Mouse (Mus musculus): Measurements from ENCODE around the gene 4930432K21Rik.

4930432K21Rik gene

GRCm38 (mm10) chr8:84149181-84149580 is 1.4 kb downstream of the 4930432K21Rik start:
- DNase-seq = no peak

- DNase-seq = no peak
Observed at GRCm38 (mm10) chr8:84157620-84158019, 9.8 kb downstream of the 4930432K21Rik start.

GRCm38 (mm10) chr8:84167696-84168095 is 19.9 kb downstream of the 4930432K21Rik start:
- no peak for DNase-seq

GRCm38 (mm10) chr8:84170096-84170495 is 22.3 kb downstream of the 4930432K21Rik start:
- DNase-seq = no peak

GRCm38 (mm10) chr8:84173861-84174260 is 26.0 kb downstream of the 4930432K21Rik start:
- peak; percentile 17 for DNase-seq

- no peak for DNase-seq
Observed at GRCm38 (mm10) chr8:84176560-84176959, 28.7 kb downstream of the 4930432K21Rik start.

- no peak for DNase-seq
Observed at GRCm38 (mm10) chr8:84177405-84177804, 29.6 kb downstream of the 4930432K21Rik start.

- DNase-seq = no peak
Observed at GRCm38 (mm10) chr8:84178592-84178991, 30.8 kb downstream of the 4930432K21Rik start.

- no peak for DNase-seq
Observed at GRCm38 (mm10) chr8:84179946-84180345, 32.1 kb downstream of the 4930432K21Rik start.

- DNase-seq = peak; percentile 51
Observed at GRCm38 (mm10) chr8:84180530-84181190, 32.8 kb downstream of the 4930432K21Rik start.

GRCm38 (mm10) chr8:84182833-84183232 is 35.0 kb downstream of the 4930432K21Rik start:
- DNase-seq = no peak

GRCm38 (mm10) chr8:84183261-84184084 is 35.6 kb downstream of the 4930432K21Rik start:
- DNase-seq = no peak

- no peak for DNase-seq
Observed at GRCm38 (mm10) chr8:84184085-84185043, 36.5 kb downstream of the 4930432K21Rik start.

GRCm38 (mm10) chr8:84185117-84185516 is 37.3 kb downstream of the 4930432K21Rik start, which contains the start of gene Nanos3:
TSS of gene Nanos3 (minus strand) at chr8:84185217.
- no peak for DNase-seq

GRCm38 (mm10) chr8:84186547-84186946 is 38.7 kb downstream of the 4930432K21Rik start:
- peak; percentile 93 for DNase-seq

GRCm38 (mm10) chr8:84187065-84187755 is 39.4 kb downstream of the 4930432K21Rik start:
- peak; percentile 89 for DNase-seq

- DNase-seq = peak; percentile 58
Observed at GRCm38 (mm10) chr8:84188671-84189070, 40.8 kb downstream of the 4930432K21Rik start.

- peak; percentile 86 for DNase-seq
Observed at GRCm38 (mm10) chr8:84189603-84190002, 41.8 kb downstream of the 4930432K21Rik start.

GRCm38 (mm10) chr8:84190191-84190867 is 42.5 kb downstream of the 4930432K21Rik start:
- peak; percentile 55 for DNase-seq

GRCm38 (mm10) chr8:84192023-84192422 is 44.2 kb downstream of the 4930432K21Rik start:
- DNase-seq = peak; percentile 95

GRCm38 (mm10) chr8:84192555-84192954 is 44.7 kb downstream of the 4930432K21Rik start:
- DNase-seq = peak; percentile 90

Data from lung, postnatal 36 days (tissue).